Mouse (Mus musculus) limb, embryonic 14.5 days (tissue): Measurements from ENCODE around the gene Fa2h. TPM values are rescaled to one million over a fixed set of nuclear protein-coding genes. Genes with fewer than 3 reads are reported as not detected.
"Not testable (repeated sequence)": the region's sequence is repeated elsewhere in the genome, so short reads cannot be mapped to it uniquely, and the experiment has no call there.

Source experiments
- ATAC-seq: fragments of 200-750 bp; cut with Nextera tagmentation; 2 replicates; pipeline ENCODE4 v1.8.0; 2017; ENCODE audit warnings: low read depth, moderate number of reproducible peaks, moderate TSS enrichment; ENCODE audit not compliant: low FRiP score
- DNase-seq: peaks from one replicate; pipeline ENCODE4 v3.0.0-alpha.2; 2015; ENCODE audit warnings: low spot score
- H3K27ac ChIP-seq: fragments of 300-500 bp; sonication (generic); replicated peaks from 2 replicates; pipeline ENCODE4 v1.5.1; 2014; ENCODE audit warnings: low read depth, mild to moderate bottlenecking, low read length, moderate library complexity, mixed read lengths
- H3K27me3 ChIP-seq: fragments of 300-500 bp; sonication (generic); 2 replicates; pipeline ENCODE4 v1.6.1; 2014; ENCODE audit warnings: low read length, mixed read lengths; ENCODE audit not compliant: control insufficient read depth, insufficient read depth
- H3K36me3 ChIP-seq: fragments of 300-500 bp; sonication (generic); 2 replicates; pipeline ENCODE4 v1.6.1; 2014; ENCODE audit warnings: mild to moderate bottlenecking, low read length, moderate library complexity, mixed read lengths; ENCODE audit not compliant: control insufficient read depth, insufficient read depth
- H3K4me1 ChIP-seq: fragments of 300-500 bp; sonication (generic); 2 replicates; pipeline ENCODE4 v1.6.1; 2014; ENCODE audit warnings: antibody characterized with exemption, low read length, mixed read lengths; ENCODE audit not compliant: control insufficient read depth, insufficient read depth
- H3K4me2 ChIP-seq: fragments of 300-500 bp; sonication (generic); replicated peaks from 2 replicates; pipeline ENCODE4 v1.6.1; 2014; ENCODE audit warnings: low read depth, mild to moderate bottlenecking, low read length, moderate library complexity; ENCODE audit not compliant: severe bottlenecking
- H3K4me3 ChIP-seq: fragments of 300-500 bp; sonication (generic); replicated peaks from 2 replicates; pipeline ENCODE4 v1.5.1; 2014; ENCODE audit warnings: low read length
- H3K9ac ChIP-seq: fragments of 300-500 bp; sonication (generic); 2 replicates; pipeline ENCODE4 v1.6.1; 2014; ENCODE audit warnings: mild to moderate bottlenecking, low read depth, low read length, moderate library complexity; ENCODE audit not compliant: severe bottlenecking
- H3K9me3 ChIP-seq: fragments of 300-500 bp; sonication (generic); 2 replicates; pipeline ENCODE4 v1.6.1; 2016; ENCODE audit warnings: low read length; ENCODE audit not compliant: control insufficient read depth
- POLR2A ChIP-seq: fragments of 200-500 bp; IDR thresholded peaks from 2 replicates; pipeline ENCODE4 v1.8.0; 2012; ENCODE audit warnings: inconsistent platforms, mild to moderate bottlenecking, moderate library complexity, borderline replicate concordance; ENCODE audit not compliant: insufficient read depth, insufficient read length; ENCODE audit errors: extremely low read depth
- WGBS: fragments of 180-500 bp; shearing (Covaris S2); extraction: QIAGEN DNeasy Blood & Tissue Kit; methylation state at CpG from one replicate; pipeline ENCODE4 v1.1.7; 2014; 5-methylcytosine and 5-hydroxymethylcytosine counted together
- polyA plus RNA-seq, 2 experiments: library from polyadenylated mRNA; depleted of rRNA in 1 of 2; stranded (reverse) in 1 of 2; unstranded in 1 of 2; fragments of >200 nt; fragmentation: Nextera tagmentation in 1 of 2; extraction: Ambion mirVana in 1 of 2; gene quantifications; 2 replicates each; pipeline versions ENCODE4 v1.2.1 to v1.2.3; 2012 to 2014

The Fa2h gene
- polyA plus RNA-seq, 2 experiments: not detected

- no peaks in the 10 kb centered on the region for H3K27me3 ChIP-seq
- WGBS: 82% methylated on average over 6 of the region's 6 CpGs
- H3K4me2 ChIP-seq: no peak overlapping the region
- H3K4me3 ChIP-seq: no peak overlapping the region
- no peak for TF ChIP-seq POLR2A
- ATAC-seq: no peak
- no peaks in the 10 kb centered on the region for H3K36me3 ChIP-seq
- no peak overlapping the region for H3K9ac ChIP-seq
- no peak overlapping the region for H3K27ac ChIP-seq
- H3K9me3 ChIP-seq: no peaks in the 10 kb centered on the region
- H3K4me1 ChIP-seq: no peaks in the 10 kb centered on the region
- DNase-seq: no peak
These were observed 68.3 kb downstream of the Fa2h start for GRCm38 (mm10) chr8:111325222-111325790.

DNA sequence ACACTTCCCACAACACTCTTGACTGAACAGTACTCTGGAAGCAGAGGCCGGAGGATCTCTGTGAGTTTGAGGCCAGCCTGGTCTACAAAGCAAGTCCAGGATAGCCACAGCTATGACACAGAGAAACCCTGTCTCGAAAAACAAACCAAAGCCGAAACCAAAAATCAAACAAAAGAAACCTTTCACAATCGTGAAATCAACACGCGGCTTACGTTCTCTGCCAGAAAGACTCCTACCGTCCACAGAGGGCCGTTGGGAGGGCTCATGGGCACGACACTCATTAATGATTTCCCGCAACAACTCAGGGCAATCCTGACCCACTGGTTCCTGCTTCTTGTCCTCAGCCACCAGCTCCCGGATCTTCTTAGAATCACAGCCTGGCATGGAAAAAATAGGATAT is 78.9 kb downstream of the Fa2h start:
- H3K9ac ChIP-seq: no peak overlapping the region
- H3K4me2 ChIP-seq: no peak overlapping the region
- ATAC-seq (no peak), DNase-seq (no peak)
- no peaks in the 10 kb centered on the region for H3K4me1 ChIP-seq
- no peak overlapping the region for H3K4me3 ChIP-seq
- H3K9me3 ChIP-seq: no peaks in the 10 kb centered on the region
- TF ChIP-seq POLR2A: no peak
- H3K27me3 ChIP-seq: no peaks in the 10 kb centered on the region
- H3K27ac ChIP-seq: no peak overlapping the region
- WGBS: 90% methylated on average over 12 of the region's 12 CpGs
- no peaks in the 10 kb centered on the region for H3K36me3 ChIP-seq

DNA sequence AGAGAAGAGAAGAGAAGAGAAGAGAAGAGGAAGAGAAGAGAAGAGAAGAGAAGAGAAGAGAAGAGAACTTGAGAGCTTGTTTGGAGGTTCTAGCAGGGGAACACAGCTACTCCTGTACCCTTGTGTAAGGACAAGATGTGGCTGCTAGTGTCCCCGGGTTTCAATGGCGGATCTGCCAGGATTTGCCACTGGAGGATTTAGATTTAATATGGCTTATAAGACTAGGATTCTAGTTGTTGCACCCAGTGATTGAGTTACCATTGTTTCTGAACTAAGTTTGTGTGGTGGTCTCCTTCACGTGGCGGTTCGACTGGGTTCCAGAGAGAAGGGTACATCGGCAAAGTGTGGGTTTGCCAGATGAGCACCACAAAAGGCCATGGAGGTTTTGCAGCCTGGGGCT is 79.7 kb downstream of the Fa2h start:
- H3K27me3 ChIP-seq, ATAC-seq, H3K4me2 ChIP-seq, H3K9ac ChIP-seq, DNase-seq, H3K4me1 ChIP-seq, H3K9me3 ChIP-seq, H3K36me3 ChIP-seq, H3K27ac ChIP-seq, H3K4me3 ChIP-seq: not testable (repeated sequence)
- WGBS: 87% methylated on average over 6 of the region's 6 CpGs

DNA sequence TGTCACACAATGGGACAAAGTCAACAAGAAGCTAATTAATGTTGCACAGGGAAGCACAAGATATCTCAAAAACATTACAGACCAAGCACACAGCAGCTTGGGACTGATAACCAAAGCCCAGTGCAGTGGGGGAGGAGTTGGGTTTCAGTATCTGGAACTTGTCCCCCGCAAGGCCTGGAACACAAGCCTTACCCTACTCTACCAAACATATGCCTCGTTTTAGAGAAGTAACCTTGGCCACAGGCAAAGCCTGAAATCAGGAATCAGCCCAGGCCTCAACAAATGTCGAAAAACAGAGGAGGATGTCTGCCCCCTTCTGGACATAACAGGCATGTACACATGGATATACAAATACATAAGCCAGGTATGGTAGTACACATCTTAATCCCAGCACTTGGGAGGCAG is 80.9 kb downstream of the Fa2h start:
- 71% methylated on average over 3 of the region's 3 CpGs for WGBS

DNA sequence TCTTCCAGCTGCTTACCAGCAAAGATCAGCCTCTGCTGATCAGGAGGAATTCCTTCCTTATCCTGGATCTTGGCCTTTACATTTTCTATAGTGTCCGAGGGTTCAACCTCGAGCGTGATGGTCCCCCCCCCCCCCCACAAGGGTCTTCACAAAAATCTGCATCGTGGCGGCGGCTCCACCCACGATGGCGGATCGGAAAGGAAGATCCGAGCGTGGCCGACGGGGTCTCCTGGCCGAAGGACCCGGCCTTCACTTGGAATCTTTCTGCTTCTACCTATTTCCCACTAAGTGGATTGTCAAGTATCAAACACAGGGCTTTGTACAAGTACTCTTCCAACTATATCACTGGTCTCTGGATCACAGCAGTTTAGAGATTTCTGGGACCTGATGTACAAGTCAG is 83.6 kb downstream of the Fa2h start:
- not testable (repeated sequence) for ATAC-seq, H3K4me3 ChIP-seq, H3K4me1 ChIP-seq, H3K4me2 ChIP-seq, H3K9me3 ChIP-seq, H3K9ac ChIP-seq, H3K27me3 ChIP-seq, H3K36me3 ChIP-seq, H3K27ac ChIP-seq, DNase-seq
- WGBS: 89% methylated on average over 12 of the region's 15 CpGs

More for the DNA sequence above, 80.9 kb downstream of the Fa2h start:
- no peak for DNase-seq
- Histone ChIP-seq H3K36me3 (no peaks in the 10 kb centered on the region), H3K27me3 (no peaks in the 10 kb centered on the region), H3K4me1 (no peaks in the 10 kb centered on the region), H3K27ac (no peak overlapping the region), H3K9ac (no peak overlapping the region), H3K4me2 (no peak overlapping the region), H3K4me3 (no peak overlapping the region), H3K9me3 (no peaks in the 10 kb centered on the region)
- no peak for ATAC-seq
- TF ChIP-seq POLR2A: no peak
